Mouse (Mus musculus) heart, embryonic 16.5 days (tissue): ENCODE data around the gene Stat4. TPM values are rescaled to one million over a fixed set of nuclear protein-coding genes. Genes with fewer than 3 reads are reported as not detected.
A peak's percentile ranks its signal among the peaks of the same experiment; 100 is the strongest.

Source experiments
- ATAC-seq: fragments of 200-750 bp; cut with Nextera tagmentation; replicated peaks from 2 replicates; pipeline ENCODE4 v1.8.0; 2017; ENCODE audit warnings: moderate number of reproducible peaks; ENCODE audit not compliant: insufficient read depth, low FRiP score; ENCODE audit errors: extremely low read depth
- H3K27ac ChIP-seq: fragments of 300-500 bp; sonication (generic); 2 replicates; pipeline ENCODE4 v1.5.1; 2014; ENCODE audit warnings: mild to moderate bottlenecking, low read length, control low read depth, moderate library complexity
- H3K27me3 ChIP-seq: fragments of 300-500 bp; sonication (generic); 2 replicates; pipeline ENCODE4 v1.6.1; 2014; ENCODE audit warnings: low read length, mixed read lengths; ENCODE audit not compliant: control insufficient read depth, insufficient read depth
- H3K36me3 ChIP-seq: fragments of 300-500 bp; sonication (generic); 2 replicates; pipeline ENCODE4 v1.6.1; 2014; ENCODE audit not compliant: control insufficient read depth, insufficient read depth
- H3K4me1 ChIP-seq: fragments of 300-500 bp; sonication (generic); 2 replicates; pipeline ENCODE4 v1.6.1; 2014; ENCODE audit warnings: low read length, mixed read lengths; ENCODE audit not compliant: control insufficient read depth, insufficient read depth
- H3K4me2 ChIP-seq: fragments of 300-500 bp; sonication (generic); 2 replicates; pipeline ENCODE4 v1.6.1; 2014; ENCODE audit warnings: low read depth, mild to moderate bottlenecking, control low read depth, low read length
- H3K4me3 ChIP-seq: fragments of 300-500 bp; sonication (generic); 2 replicates; pipeline ENCODE4 v1.5.1; 2014; ENCODE audit warnings: mild to moderate bottlenecking, control low read depth, low read length
- H3K9ac ChIP-seq: fragments of 300-500 bp; sonication (generic); 2 replicates; pipeline ENCODE4 v1.6.1; 2014; ENCODE audit warnings: low read length, control low read depth
- H3K9me3 ChIP-seq: fragments of 300-500 bp; sonication (generic); replicated peaks from 2 replicates; pipeline ENCODE4 v1.6.1; 2016; ENCODE audit warnings: low read length; ENCODE audit not compliant: control insufficient read depth
- WGBS: fragments of 180-500 bp; shearing (Covaris S2); extraction: QIAGEN DNeasy Blood & Tissue Kit; methylation state at CpG from one replicate; pipeline ENCODE4 v1.1.7; 2014; 5-methylcytosine and 5-hydroxymethylcytosine counted together
- polyA plus RNA-seq: library from polyadenylated mRNA; unstranded; fragments of >200 nt; fragmentation: Nextera tagmentation; extraction: Ambion mirVana; gene quantifications from 2 replicates; pipeline ENCODE4 v1.2.1, GENCODE M21; 2015

Gene Stat4
- polyA plus RNA-seq, 1 experiment from 2014 or later: 6.1 TPM

DNA sequence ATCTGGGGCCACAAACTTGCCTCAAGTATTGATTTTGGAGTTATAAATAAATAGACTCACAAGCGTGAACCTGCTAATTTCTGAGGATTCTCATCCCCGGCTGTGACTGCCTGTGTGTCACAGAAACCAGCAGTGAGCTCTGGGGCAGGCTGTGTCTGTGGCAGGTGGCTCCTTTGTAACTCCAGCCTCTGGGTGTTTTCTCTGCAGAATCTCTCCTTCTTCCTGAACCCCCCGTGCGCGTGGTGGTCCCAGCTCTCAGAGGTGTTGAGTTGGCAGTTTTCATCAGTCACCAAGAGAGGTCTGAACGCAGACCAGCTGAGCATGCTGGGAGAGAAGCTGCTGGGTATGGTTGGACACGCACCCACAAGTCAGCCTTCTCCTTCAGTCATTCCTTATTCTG is 161.7 kb downstream of the Stat4 start:
- Histone ChIP-seq H3K4me3 (no peak overlapping the region), H3K4me1 (peaks cover 29% of the 10 kb centered on the region), H3K27ac (no peak overlapping the region; the same call in 1 of the 2 replicates), H3K9ac (no peak overlapping the region), H3K4me2 (no peak overlapping the region), H3K27me3 (no peaks in the 10 kb centered on the region), H3K36me3 (peaks cover 10% of the 10 kb centered on the region), H3K9me3 (no peaks in the 10 kb centered on the region)
- ATAC-seq: no peak
- 61% methylated on average over 7 of the region's 7 CpGs for WGBS

- H3K4me2 ChIP-seq: 0 out of 2 replicates have a peak overlapping the region, but pooled peaks have one; percentile 1
- peaks cover 29% of the 10 kb centered on the region for H3K4me1 ChIP-seq
- H3K9me3 ChIP-seq: no peaks in the 10 kb centered on the region
- peaks cover 13% of the 10 kb centered on the region for H3K36me3 ChIP-seq
- no peaks in the 10 kb centered on the region for H3K27me3 ChIP-seq
- peak overlapping the region; percentile 31; the same call in 1 of the 2 replicates for H3K9ac ChIP-seq
- peak; percentile 51; the same call in 1 of the 2 replicates for ATAC-seq
- H3K27ac ChIP-seq: peak overlapping the region; percentile 81
- WGBS: 36% methylated on average over 9 of the region's 9 CpGs
- no peak overlapping the region for H3K4me3 ChIP-seq
Observed at GRCm38 (mm10) chr1:52149934-52150346, 163.0 kb downstream of the Stat4 start.

DNA sequence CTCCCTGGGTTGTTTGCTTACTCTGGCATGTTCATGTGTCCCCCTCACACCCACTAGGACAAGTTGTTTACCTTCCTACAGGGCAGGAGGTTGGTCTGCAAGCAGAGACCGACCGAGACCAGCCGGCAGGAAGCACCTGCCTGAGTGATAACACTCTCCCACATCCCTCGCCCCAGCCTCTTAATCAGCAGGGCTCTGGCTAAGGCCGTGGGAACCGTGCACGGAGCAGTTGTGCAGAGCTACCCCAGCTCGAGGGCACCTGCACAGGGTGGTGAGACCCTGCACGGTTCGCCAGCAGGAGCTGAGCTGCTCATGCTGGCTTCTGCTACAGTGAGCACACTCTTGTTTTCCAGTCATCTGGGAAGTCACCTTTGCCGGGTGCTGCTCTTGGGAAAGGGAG is 163.7 kb downstream of the Stat4 start:
- Histone ChIP-seq H3K36me3 (peaks cover 14% of the 10 kb centered on the region), H3K27me3 (no peaks in the 10 kb centered on the region), H3K4me3 (no peak overlapping the region), H3K9ac (peak overlapping the region; percentile 18; the same call in 1 of the 2 replicates), H3K4me1 (peaks cover 29% of the 10 kb centered on the region), H3K4me2 (no peak overlapping the region; the same call in 1 of the 2 replicates), H3K9me3 (no peaks in the 10 kb centered on the region), H3K27ac (peak overlapping the region; percentile 81)
- ATAC-seq: peak; percentile 80
- WGBS: 23% methylated on average over 11 of the region's 11 CpGs

GRCm38 (mm10) chr1:52151166-52151565 is 164.2 kb downstream of the Stat4 start:
- H3K27me3 ChIP-seq: no peaks in the 10 kb centered on the region
- H3K4me3 ChIP-seq: no peak overlapping the region
- peaks cover 29% of the 10 kb centered on the region for H3K4me1 ChIP-seq
- H3K36me3 ChIP-seq: peaks cover 17% of the 10 kb centered on the region
- ATAC-seq: no peak
- 91% methylated on average over 5 of the region's 5 CpGs for WGBS
- no peak overlapping the region; the same call in 1 of the 2 replicates for H3K4me2 ChIP-seq
- no peaks in the 10 kb centered on the region for H3K9me3 ChIP-seq
- H3K9ac ChIP-seq: 0 out of 2 replicates have a peak overlapping the region, but pooled peaks have one; percentile 18
- peak overlapping the region; percentile 81 for H3K27ac ChIP-seq

- peak overlapping the region; percentile 76 for H3K27ac ChIP-seq
- H3K27me3 ChIP-seq: no peaks in the 10 kb centered on the region
- H3K4me1 ChIP-seq: peaks cover 29% of the 10 kb centered on the region
- H3K4me2 ChIP-seq: no peak overlapping the region
- peak; percentile 24; the same call in 1 of the 2 replicates for ATAC-seq
- H3K36me3 ChIP-seq: peaks cover 22% of the 10 kb centered on the region
- no peak overlapping the region for H3K4me3 ChIP-seq
- no peaks in the 10 kb centered on the region for H3K9me3 ChIP-seq
- WGBS: 56% methylated on average over 13 of the region's 13 CpGs
- H3K9ac ChIP-seq: no peak overlapping the region
Observed at GRCm38 (mm10) chr1:52152369-52152768, 165.4 kb downstream of the Stat4 start.

- Histone ChIP-seq H3K9ac (no peak overlapping the region), H3K4me1 (peaks cover 26% of the 10 kb centered on the region), H3K36me3 (peaks cover 27% of the 10 kb centered on the region), H3K9me3 (no peaks in the 10 kb centered on the region), H3K27me3 (no peaks in the 10 kb centered on the region), H3K4me2 (no peak overlapping the region), H3K27ac (peak overlapping the region; percentile 76), H3K4me3 (no peak overlapping the region)
- no peak for ATAC-seq
- 50% methylated on average over 3 of the region's 3 CpGs for WGBS
Observed at GRCm38 (mm10) chr1:52152936-52153335, 166.0 kb downstream of the Stat4 start.

DNA sequence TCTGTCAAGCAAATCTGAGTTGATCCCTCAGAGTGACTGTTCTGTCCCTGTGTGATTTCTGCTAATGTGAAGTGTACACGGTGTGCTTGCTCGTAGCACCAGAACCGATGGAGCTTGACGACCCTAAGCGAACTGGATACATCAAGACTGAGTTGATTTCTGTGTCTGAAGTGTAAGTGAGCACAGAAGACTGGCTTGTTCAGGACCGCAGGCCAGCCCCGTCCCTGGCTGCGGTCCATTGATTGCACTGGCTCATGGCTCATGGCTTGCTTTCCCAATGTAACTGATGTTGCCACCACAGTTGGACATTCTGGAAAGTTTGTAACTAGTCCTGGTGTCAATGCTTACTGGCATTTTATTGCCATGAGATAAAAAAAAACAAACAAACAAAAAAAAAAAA is 167.9 kb downstream of the Stat4 start:
- 90% methylated on average over 8 of the region's 8 CpGs for WGBS
- no peaks in the 10 kb centered on the region for H3K9me3 ChIP-seq
- peaks cover 14% of the 10 kb centered on the region for H3K4me1 ChIP-seq
- H3K4me2 ChIP-seq: no peak overlapping the region
- no peaks in the 10 kb centered on the region for H3K27me3 ChIP-seq
- H3K4me3 ChIP-seq: no peak overlapping the region
- no peak overlapping the region for H3K27ac ChIP-seq
- ATAC-seq: no peak
- H3K9ac ChIP-seq: no peak overlapping the region
- H3K36me3 ChIP-seq: peaks cover 33% of the 10 kb centered on the region

DNA sequence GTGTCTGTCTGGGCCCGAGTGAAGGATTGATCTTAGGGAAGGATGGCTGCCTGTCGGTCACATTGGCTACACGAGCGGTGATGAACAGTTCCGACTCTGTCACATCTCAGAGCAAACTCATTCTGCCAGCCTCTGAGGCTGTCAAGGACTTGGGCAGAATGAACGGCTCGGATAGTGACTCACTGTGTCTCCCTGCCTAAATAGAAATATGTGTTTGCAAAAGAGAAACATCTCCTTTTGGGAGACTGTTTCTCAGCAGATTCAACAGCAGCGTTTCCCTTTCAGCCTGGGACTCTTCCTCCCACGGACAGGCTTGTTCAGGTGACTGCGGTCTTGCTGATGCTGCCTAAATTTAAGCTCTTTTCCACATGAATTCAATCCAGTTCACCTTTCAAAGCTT is 169.4 kb downstream of the Stat4 start:
- Histone ChIP-seq H3K36me3 (peaks cover 29% of the 10 kb centered on the region), H3K4me1 (peaks cover 2% of the 10 kb centered on the region; the same call in 1 of the 2 replicates), H3K9ac (no peak overlapping the region), H3K27me3 (no peaks in the 10 kb centered on the region), H3K27ac (no peak overlapping the region), H3K4me2 (no peak overlapping the region), H3K9me3 (no peaks in the 10 kb centered on the region), H3K4me3 (no peak overlapping the region)
- WGBS: 83% methylated on average over 10 of the region's 10 CpGs
- no peak for ATAC-seq
